Mouse (Mus musculus) brain, embryonic 14.5 days (tissue): ENCODE data around the gene Xylb.

Source experiments
- CTCF ChIP-seq: fragments of 200-500 bp; IDR thresholded peaks from 2 replicates; pipeline ENCODE4 v1.5.1; 2012; ENCODE audit warnings: inconsistent platforms, mild to moderate bottlenecking, moderate library complexity, borderline replicate concordance; ENCODE audit not compliant: insufficient read depth, insufficient read length; ENCODE audit errors: extremely low read depth
- POLR2A ChIP-seq: fragments of 200-500 bp; IDR thresholded peaks from 2 replicates; pipeline ENCODE4 v1.6.1; 2012; ENCODE audit warnings: mild to moderate bottlenecking, inconsistent platforms, borderline replicate concordance; ENCODE audit not compliant: poor library complexity, insufficient read depth, insufficient read length, severe bottlenecking; ENCODE audit errors: extremely low read depth

- TF ChIP-seq POLR2A (no peak), CTCF (no peak)
Observed at GRCm38 (mm10) chr9:119418025-119418424, 60.8 kb downstream of the Xylb start.
